Mouse (Mus musculus): ENCODE results near the gene Ulk4. TPM values are rescaled to one million over a fixed set of nuclear protein-coding genes. Genes with fewer than 3 reads are reported as not detected.
"Not testable (repeated sequence)": the region's sequence is repeated elsewhere in the genome, so short reads cannot be mapped to it uniquely, and the experiment has no call there.

Ulk4 gene
- polyA plus RNA-seq, 1 experiment from 2014 or later = 101 TPM

DNA sequence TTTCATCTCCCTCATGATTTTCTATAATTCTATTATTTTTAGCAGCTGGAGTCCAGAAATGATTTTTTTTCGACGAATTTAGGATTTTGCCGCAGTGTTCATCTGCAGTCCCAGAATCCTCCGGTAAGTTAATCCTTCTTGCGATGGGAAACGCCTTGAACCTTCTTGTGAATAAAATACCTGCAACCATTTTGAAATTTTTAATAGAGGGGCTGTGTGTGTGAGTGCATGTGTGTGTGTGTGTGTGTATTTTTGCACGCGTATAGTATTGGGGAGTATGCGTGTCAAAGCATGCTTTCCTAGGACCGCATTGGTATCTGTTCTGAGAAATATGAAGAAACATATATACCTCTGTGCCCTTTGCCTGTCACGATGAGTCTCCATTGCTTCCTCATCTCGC is 347.0 kb downstream of the Ulk4 start:
- 91% methylated on average over 12 of the region's 12 CpGs for WGBS (ENCODE audit: insufficient replicate concordance)
- no peak for ATAC-seq (replicated peaks; ENCODE audit: insufficient number of reproducible peaks, low FRiP score, low TSS enrichment)
- no peak overlapping the region for H3K27ac ChIP-seq (ENCODE audit: low read depth, low read length)

DNA sequence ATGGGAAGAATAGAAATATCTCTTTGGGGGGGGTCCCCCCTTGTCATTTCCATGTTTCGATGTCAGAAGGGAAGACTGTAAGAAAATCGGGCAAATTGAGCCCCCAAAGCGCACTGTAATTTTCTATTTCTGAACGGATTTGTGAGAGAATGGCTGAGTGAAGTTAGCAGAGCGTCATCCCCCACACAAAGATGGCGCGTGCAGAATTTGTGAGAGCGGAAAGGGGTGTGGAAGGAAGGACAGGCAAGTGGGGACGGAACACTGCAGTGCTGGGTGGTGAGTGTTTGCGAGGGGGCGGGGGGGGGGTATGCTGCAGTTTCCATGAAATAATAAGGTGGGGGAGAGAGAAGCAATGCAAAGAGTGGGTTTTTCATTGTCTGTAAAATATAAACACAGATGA is 347.9 kb downstream of the Ulk4 start, which contains the start of gene Ctnnb1:
Gene Ctnnb1, plus strand, starts transcription at position 136 of the 400 bp plus-strand sequence.
- no peaks in the 10 kb centered on the region for H3K36me3 ChIP-seq (ENCODE audit: control insufficient read depth, insufficient read depth, low read length)
- ATAC-seq (replicated peaks; ENCODE audit: insufficient number of reproducible peaks, low FRiP score, low TSS enrichment) = no peak
- 85% methylated on average over 11 of the region's 11 CpGs for WGBS (ENCODE audit: insufficient replicate concordance)
- H3K9me3 ChIP-seq (replicated peaks; ENCODE audit: control insufficient read depth, low read length) = no peaks in the 10 kb centered on the region
- no peak within 1 kb of the TSS for H3K4me2 ChIP-seq
- no peak within 1 kb of the TSS for H3K27ac ChIP-seq (ENCODE audit: low read depth, low read length)
- H3K4me1 ChIP-seq (ENCODE audit: control insufficient read depth, insufficient read depth, low read length) = no peaks in the 10 kb centered on the region
- no peaks in the 10 kb centered on the region for H3K27me3 ChIP-seq (ENCODE audit: control insufficient read depth, insufficient read depth, low read length)
- no peak within 1 kb of the TSS for H3K4me3 ChIP-seq (ENCODE audit: low read depth, low read length)
- H3K9ac ChIP-seq (ENCODE audit: low read depth, low read length) = no peak within 1 kb of the TSS

More for the DNA sequence above, 347.0 kb downstream of the Ulk4 start:
- Histone ChIP-seq H3K4me3 (ENCODE audit: low read depth, low read length) (no peak overlapping the region), H3K4me1 (ENCODE audit: control insufficient read depth, insufficient read depth, low read length) (no peaks in the 10 kb centered on the region), H3K9me3 (replicated peaks; ENCODE audit: control insufficient read depth, low read length) (no peaks in the 10 kb centered on the region), H3K9ac (ENCODE audit: low read depth, low read length) (no peak overlapping the region), H3K36me3 (ENCODE audit: control insufficient read depth, insufficient read depth, low read length) (no peaks in the 10 kb centered on the region), H3K4me2 (no peak overlapping the region), H3K27me3 (ENCODE audit: control insufficient read depth, insufficient read depth, low read length) (no peaks in the 10 kb centered on the region)

DNA sequence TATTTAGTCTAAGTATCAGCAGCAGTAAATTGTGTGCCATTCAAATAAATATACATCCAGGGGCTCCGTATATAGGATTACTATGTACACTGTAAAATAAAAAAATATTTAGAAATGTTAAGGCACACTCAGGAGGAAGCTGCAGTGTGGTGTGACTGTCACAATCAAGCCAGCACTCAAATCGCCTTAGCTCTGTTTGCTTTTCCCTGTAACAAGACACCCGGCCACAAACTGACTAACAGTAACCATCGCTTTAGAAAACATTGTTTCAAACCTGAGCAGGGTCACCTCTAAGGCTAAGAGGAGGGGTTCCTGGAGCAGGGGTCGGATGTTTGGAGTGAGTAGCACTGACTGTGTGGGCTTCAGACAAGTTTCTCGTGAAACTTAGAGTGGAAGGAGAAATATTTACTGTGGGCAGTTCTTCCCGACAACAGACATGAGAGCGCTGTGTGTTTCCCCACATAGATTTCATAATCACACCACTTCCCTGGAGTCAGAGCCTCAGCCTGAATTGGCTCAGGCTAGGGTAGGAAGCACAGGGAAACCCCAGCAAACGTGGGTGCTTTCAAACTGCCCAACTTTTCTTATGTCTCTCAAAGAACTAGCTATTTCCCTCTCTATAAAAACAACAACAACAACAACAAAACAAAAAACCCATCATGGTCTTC is 349.9 kb downstream of the Ulk4 start:
- Histone ChIP-seq H3K4me3 (ENCODE audit: low read depth, low read length) (no peak overlapping the region), H3K9me3 (replicated peaks; ENCODE audit: control insufficient read depth, low read length) (no peaks in the 10 kb centered on the region), H3K4me2 (no peak overlapping the region), H3K27me3 (ENCODE audit: control insufficient read depth, insufficient read depth, low read length) (no peaks in the 10 kb centered on the region), H3K9ac (ENCODE audit: low read depth, low read length) (no peak overlapping the region), H3K4me1 (ENCODE audit: control insufficient read depth, insufficient read depth, low read length) (no peaks in the 10 kb centered on the region), H3K27ac (ENCODE audit: low read depth, low read length) (no peak overlapping the region), H3K36me3 (ENCODE audit: control insufficient read depth, insufficient read depth, low read length) (no peaks in the 10 kb centered on the region)
- WGBS (ENCODE audit: insufficient replicate concordance) = 18% methylated on average over 9 of the region's 9 CpGs
- ATAC-seq (replicated peaks; ENCODE audit: insufficient number of reproducible peaks, low FRiP score, low TSS enrichment) = no peak

DNA sequence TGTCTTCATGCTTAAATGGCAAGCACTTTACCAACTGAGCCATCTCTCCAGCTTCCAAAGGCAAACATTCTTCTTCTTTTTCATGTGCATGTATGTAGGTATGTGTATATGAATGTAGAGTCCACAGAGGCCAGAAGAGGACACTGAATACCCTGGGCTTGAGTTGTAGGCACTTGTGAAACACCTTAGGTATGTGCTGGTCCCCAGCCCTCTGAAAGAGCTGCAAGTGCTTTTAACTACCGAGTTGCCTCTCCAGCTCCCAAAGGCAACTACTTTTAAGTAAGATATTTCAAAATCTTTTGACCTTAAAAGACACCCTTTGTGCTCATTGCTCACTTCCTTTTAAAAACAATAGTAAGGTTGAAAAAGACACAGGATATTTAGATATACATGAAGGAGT is 350.9 kb downstream of the Ulk4 start:
- Histone ChIP-seq H3K4me1 (ENCODE audit: control insufficient read depth, insufficient read depth, low read length) (no peaks in the 10 kb centered on the region), H3K4me2 (no peak overlapping the region), H3K27me3 (ENCODE audit: control insufficient read depth, insufficient read depth, low read length) (no peaks in the 10 kb centered on the region), H3K4me3 (ENCODE audit: low read depth, low read length) (no peak overlapping the region), H3K36me3 (ENCODE audit: control insufficient read depth, insufficient read depth, low read length) (no peaks in the 10 kb centered on the region), H3K9me3 (replicated peaks; ENCODE audit: control insufficient read depth, low read length) (no peaks in the 10 kb centered on the region), H3K27ac (ENCODE audit: low read depth, low read length) (no peak overlapping the region), H3K9ac (ENCODE audit: low read depth, low read length) (no peak overlapping the region)
- no peak for ATAC-seq (replicated peaks; ENCODE audit: insufficient number of reproducible peaks, low FRiP score, low TSS enrichment)
- WGBS (ENCODE audit: insufficient replicate concordance) = 35% methylated on average over 1 of the region's 1 CpGs

DNA sequence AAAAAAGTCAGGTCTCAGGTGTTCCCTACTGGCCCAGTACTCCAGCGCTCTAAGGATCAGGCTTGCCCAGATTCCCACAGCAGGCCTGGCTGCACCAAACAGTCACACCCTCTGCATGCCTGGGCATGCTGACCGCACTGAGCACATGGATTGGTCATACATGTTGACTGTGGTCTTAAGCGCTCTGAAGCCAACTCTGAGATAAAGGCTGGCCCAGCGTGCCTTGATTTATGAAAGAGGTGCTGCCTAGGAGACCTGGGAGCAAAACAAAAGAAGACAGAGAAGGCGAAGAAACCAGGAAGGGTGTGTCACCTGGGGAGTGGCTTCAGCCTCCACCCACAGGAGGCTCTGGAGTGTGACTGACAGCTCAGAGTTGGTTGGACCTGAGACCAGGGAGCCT is 357.9 kb downstream of the Ulk4 start:
- Histone ChIP-seq H3K4me2 (no peak overlapping the region), H3K27ac (ENCODE audit: low read depth, low read length) (no peak overlapping the region), H3K4me1 (ENCODE audit: control insufficient read depth, insufficient read depth, low read length) (peaks cover 6% of the 10 kb centered on the region; the same call in 1 of the 2 replicates), H3K9ac (ENCODE audit: low read depth, low read length) (no peak overlapping the region), H3K4me3 (ENCODE audit: low read depth, low read length) (no peak overlapping the region), H3K9me3 (replicated peaks; ENCODE audit: control insufficient read depth, low read length) (no peaks in the 10 kb centered on the region), H3K36me3 (ENCODE audit: control insufficient read depth, insufficient read depth, low read length) (no peaks in the 10 kb centered on the region), H3K27me3 (ENCODE audit: control insufficient read depth, insufficient read depth, low read length) (no peaks in the 10 kb centered on the region)
- 70% methylated on average over 5 of the region's 5 CpGs for WGBS (ENCODE audit: insufficient replicate concordance)
- no peak for ATAC-seq (replicated peaks; ENCODE audit: insufficient number of reproducible peaks, low FRiP score, low TSS enrichment)

DNA sequence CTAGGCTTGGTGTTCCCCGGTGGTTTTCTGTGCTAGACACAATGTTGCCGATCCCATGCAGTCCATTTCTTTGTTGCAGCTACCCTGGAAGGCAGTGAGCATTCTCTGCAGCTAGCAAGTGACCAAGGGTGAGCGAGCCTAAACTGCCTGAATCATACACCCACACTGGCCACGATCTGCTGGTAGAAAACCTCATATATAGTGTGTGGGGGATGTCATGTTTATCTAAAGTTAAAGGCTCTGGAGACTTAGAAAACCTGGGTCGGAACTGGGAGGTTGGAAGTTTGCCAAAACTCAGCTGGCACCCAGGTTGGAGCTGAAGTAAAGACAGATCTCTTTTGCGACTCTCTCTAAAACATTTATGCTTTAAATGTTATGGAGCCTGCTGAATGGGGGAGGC is 358.4 kb downstream of the Ulk4 start:
- Histone ChIP-seq H3K27me3 (ENCODE audit: control insufficient read depth, insufficient read depth, low read length) (no peaks in the 10 kb centered on the region), H3K36me3 (ENCODE audit: control insufficient read depth, insufficient read depth, low read length) (no peaks in the 10 kb centered on the region), H3K4me1 (ENCODE audit: control insufficient read depth, insufficient read depth, low read length) (peaks cover 6% of the 10 kb centered on the region; the same call in 1 of the 2 replicates), H3K4me3 (ENCODE audit: low read depth, low read length) (no peak overlapping the region), H3K9me3 (replicated peaks; ENCODE audit: control insufficient read depth, low read length) (no peaks in the 10 kb centered on the region), H3K27ac (ENCODE audit: low read depth, low read length) (no peak overlapping the region), H3K4me2 (no peak overlapping the region), H3K9ac (ENCODE audit: low read depth, low read length) (no peak overlapping the region)
- 32% methylated on average over 6 of the region's 6 CpGs for WGBS (ENCODE audit: insufficient replicate concordance)
- no peak for ATAC-seq (replicated peaks; ENCODE audit: insufficient number of reproducible peaks, low FRiP score, low TSS enrichment)

DNA sequence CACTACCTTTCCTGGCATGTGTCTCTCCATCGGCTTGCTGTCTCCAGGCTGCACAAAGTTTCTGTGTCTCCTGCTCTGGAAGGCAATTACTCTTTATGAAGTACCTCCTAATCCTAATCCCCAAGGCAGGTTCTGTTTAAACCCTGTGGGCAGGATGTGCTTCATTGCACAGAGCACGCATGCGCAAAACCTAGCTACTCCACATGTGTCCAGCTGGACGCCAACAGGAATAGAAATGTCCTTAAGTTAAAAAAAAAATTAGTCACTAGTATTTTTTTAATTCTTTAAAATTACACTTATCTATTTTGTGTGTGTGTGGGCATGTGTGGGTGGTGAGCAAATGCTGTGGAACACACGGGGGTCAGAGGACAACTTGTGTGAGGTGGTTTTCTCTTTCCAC is 358.8 kb downstream of the Ulk4 start:
- no peaks in the 10 kb centered on the region for H3K9me3 ChIP-seq (replicated peaks; ENCODE audit: control insufficient read depth, low read length)
- no peak overlapping the region for H3K27ac ChIP-seq (ENCODE audit: low read depth, low read length)
- H3K9ac ChIP-seq (ENCODE audit: low read depth, low read length) = no peak overlapping the region
- H3K27me3 ChIP-seq (ENCODE audit: control insufficient read depth, insufficient read depth, low read length) = no peaks in the 10 kb centered on the region
- H3K4me3 ChIP-seq (ENCODE audit: low read depth, low read length) = no peak overlapping the region
- 83% methylated on average over 5 of the region's 5 CpGs for WGBS (ENCODE audit: insufficient replicate concordance)
- H3K4me1 ChIP-seq (ENCODE audit: control insufficient read depth, insufficient read depth, low read length) = peaks cover 6% of the 10 kb centered on the region; the same call in 1 of the 2 replicates
- no peaks in the 10 kb centered on the region for H3K36me3 ChIP-seq (ENCODE audit: control insufficient read depth, insufficient read depth, low read length)
- no peak overlapping the region for H3K4me2 ChIP-seq
- ATAC-seq (replicated peaks; ENCODE audit: insufficient number of reproducible peaks, low FRiP score, low TSS enrichment) = no peak

DNA sequence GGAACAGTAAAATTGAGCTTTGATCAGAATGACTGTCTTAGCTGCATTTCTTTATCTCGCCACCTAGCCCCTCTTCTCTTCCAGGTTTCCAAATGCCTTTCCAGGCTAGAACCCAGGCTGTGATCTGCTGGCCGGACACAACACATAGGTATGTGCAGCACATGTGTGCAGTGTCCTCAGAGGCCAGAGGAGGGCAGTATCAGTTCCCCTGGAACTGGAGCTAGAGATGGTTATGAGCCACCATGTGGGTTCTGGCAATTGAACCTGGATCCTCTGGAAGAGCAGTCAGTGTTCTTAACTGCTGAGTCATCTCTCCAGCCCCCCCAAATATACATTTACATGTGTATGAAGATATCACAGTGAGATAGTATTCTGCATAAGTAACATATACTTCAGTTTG is 359.4 kb downstream of the Ulk4 start:
- not testable (repeated sequence) for H3K9me3 ChIP-seq (replicated peaks; ENCODE audit: control insufficient read depth, low read length); ATAC-seq (replicated peaks; ENCODE audit: insufficient number of reproducible peaks, low FRiP score, low TSS enrichment); H3K27me3 ChIP-seq (ENCODE audit: control insufficient read depth, insufficient read depth, low read length); H3K27ac ChIP-seq (ENCODE audit: low read depth, low read length); H3K9ac ChIP-seq (ENCODE audit: low read depth, low read length); H3K4me1 ChIP-seq (ENCODE audit: control insufficient read depth, insufficient read depth, low read length); H3K4me2 ChIP-seq; H3K36me3 ChIP-seq (ENCODE audit: control insufficient read depth, insufficient read depth, low read length); H3K4me3 ChIP-seq (ENCODE audit: low read depth, low read length)
- 92% methylated on average over 2 of the region's 2 CpGs for WGBS (ENCODE audit: insufficient replicate concordance)

DNA sequence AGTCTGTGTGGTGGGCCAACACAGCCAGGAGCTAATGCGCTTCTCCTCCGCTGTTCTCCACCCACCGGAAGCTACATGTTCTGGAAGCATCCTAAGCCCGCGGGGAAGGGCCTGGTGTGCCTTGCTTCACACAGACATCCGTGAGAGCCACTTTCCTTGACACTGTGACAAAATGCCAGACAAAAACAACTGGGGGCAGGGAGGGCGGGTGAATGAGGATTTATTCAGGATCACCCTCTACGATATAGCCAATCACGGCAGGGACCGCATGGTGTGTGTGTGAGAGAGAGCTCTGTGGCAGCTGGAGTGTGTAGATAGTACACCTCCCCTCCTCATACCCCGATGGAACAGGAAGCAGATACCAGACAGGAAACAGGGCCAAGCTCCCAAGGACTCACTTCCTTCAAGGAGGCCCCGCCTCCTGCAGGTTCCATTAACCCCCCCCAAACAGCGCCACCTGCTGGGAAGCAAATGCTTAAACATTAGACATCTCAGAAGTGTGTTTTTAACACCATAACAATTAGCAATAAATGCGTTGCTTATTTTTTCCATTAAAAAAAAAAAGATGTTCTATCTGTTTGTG is 362.0 kb downstream of the Ulk4 start:
- Histone ChIP-seq H3K4me3 (ENCODE audit: low read depth, low read length) (no peak overlapping the region), H3K36me3 (ENCODE audit: control insufficient read depth, insufficient read depth, low read length) (no peaks in the 10 kb centered on the region), H3K9me3 (replicated peaks; ENCODE audit: control insufficient read depth, low read length) (no peaks in the 10 kb centered on the region), H3K27ac (ENCODE audit: low read depth, low read length) (no peak overlapping the region), H3K9ac (ENCODE audit: low read depth, low read length) (no peak overlapping the region), H3K27me3 (ENCODE audit: control insufficient read depth, insufficient read depth, low read length) (no peaks in the 10 kb centered on the region), H3K4me1 (ENCODE audit: control insufficient read depth, insufficient read depth, low read length) (peaks cover 6% of the 10 kb centered on the region; the same call in 1 of the 2 replicates), H3K4me2 (no peak overlapping the region)
- peak; percentile 63; the same call in 1 of the 2 replicates for ATAC-seq (replicated peaks; ENCODE audit: insufficient number of reproducible peaks, low FRiP score, low TSS enrichment)
- WGBS (ENCODE audit: insufficient replicate concordance) = 68% methylated on average over 14 of the region's 14 CpGs

All from heart, embryonic 11.5 days (tissue).